Mouse (Mus musculus): ENCODE results near the gene Oprd1.
A peak's percentile ranks its signal among the peaks of the same experiment; 100 is the strongest.

Oprd1 gene

GRCm38 (mm10) chr4:132144080-132144841 is at the start of gene Oprd1:
TSS of gene Oprd1 (minus strand) at chr4:132144486.
- DNase-seq: no peak

- no peak for DNase-seq
These were observed 43.6 kb upstream of the Oprd1 start for GRCm38 (mm10) chr4:132187826-132188401.

- DNase-seq: no peak
These were observed 38.9 kb upstream of the Oprd1 start for GRCm38 (mm10) chr4:132183162-132183561.

- no peak for DNase-seq
These were observed 37.7 kb upstream of the Oprd1 start for GRCm38 (mm10) chr4:132181721-132182658.

GRCm38 (mm10) chr4:132180710-132181109 is 36.4 kb upstream of the Oprd1 start:
- DNase-seq: no peak

GRCm38 (mm10) chr4:132178630-132179059 is 34.4 kb upstream of the Oprd1 start:
- DNase-seq: peak; percentile 44

- no peak for DNase-seq
These were observed 32.2 kb upstream of the Oprd1 start for GRCm38 (mm10) chr4:132176474-132176873.

- no peak for DNase-seq
These were observed 26.6 kb upstream of the Oprd1 start for GRCm38 (mm10) chr4:132170891-132171290.

- DNase-seq: no peak
These were observed 25.5 kb upstream of the Oprd1 start for GRCm38 (mm10) chr4:132169761-132170160.

- DNase-seq: no peak
These were observed 25.0 kb upstream of the Oprd1 start for GRCm38 (mm10) chr4:132169271-132169670.

- DNase-seq: no peak
These were observed 23.1 kb upstream of the Oprd1 start for GRCm38 (mm10) chr4:132167436-132167835.

GRCm38 (mm10) chr4:132166350-132167290 is 22.3 kb upstream of the Oprd1 start:
- no peak for DNase-seq

- no peak for DNase-seq
These were observed 21.4 kb upstream of the Oprd1 start for GRCm38 (mm10) chr4:132165691-132166090.

GRCm38 (mm10) chr4:132156941-132157622 is 12.8 kb upstream of the Oprd1 start:
- no peak for DNase-seq

GRCm38 (mm10) chr4:132154877-132155670 is 10.8 kb upstream of the Oprd1 start:
- DNase-seq: no peak

- no peak for DNase-seq
These were observed 7.4 kb upstream of the Oprd1 start for GRCm38 (mm10) chr4:132151673-132152072.

GRCm38 (mm10) chr4:132146201-132146600 is 1.9 kb upstream of the Oprd1 start:
- DNase-seq: no peak

GRCm38 (mm10) chr4:132145092-132145491 is 806 bp upstream of the Oprd1 start:
- DNase-seq: no peak

- DNase-seq: no peak
These were observed 5.6 kb downstream of the Oprd1 start for GRCm38 (mm10) chr4:132138640-132139039.

- DNase-seq: no peak
These were observed 7.3 kb downstream of the Oprd1 start for GRCm38 (mm10) chr4:132137013-132137412.

GRCm38 (mm10) chr4:132133920-132134319 is 10.4 kb downstream of the Oprd1 start:
- no peak for DNase-seq
